Mouse (Mus musculus) myocyte (in vitro differentiated cells): ENCODE results near the gene Prune1. TPM values are rescaled to one million over a fixed set of nuclear protein-coding genes. Genes with fewer than 3 reads are reported as not detected.

Experiments
- H3K27me3 ChIP-seq: one replicate; pipeline ENCODE4 v1.6.1; 2011; ENCODE audit not compliant: control insufficient read depth, insufficient read depth, insufficient read length
- H3K36me3 ChIP-seq: one replicate; pipeline ENCODE4 v1.6.1; 2011; ENCODE audit not compliant: control insufficient read depth, insufficient read depth
- H3K4me2 ChIP-seq: one replicate; pipeline ENCODE4 v1.6.1; 2011; ENCODE audit warnings: low read depth, control low read depth
- H3K4me3 ChIP-seq: one replicate; pipeline ENCODE4 v1.5.1; 2011; ENCODE audit warnings: mild to moderate bottlenecking, control low read depth, moderate library complexity
- H3K79me2 ChIP-seq: one replicate; pipeline ENCODE4 v1.6.1; 2011; ENCODE audit not compliant: control insufficient read depth, insufficient read depth
- H3ac ChIP-seq: one replicate; pipeline ENCODE4 v1.6.1; 2011; ENCODE audit not compliant: control insufficient read depth, insufficient read length
- CEBPB ChIP-seq: IDR thresholded peaks from 2 replicates; pipeline ENCODE4 v1.6.1; 2011; ENCODE audit warnings: mild to moderate bottlenecking, moderate library complexity; ENCODE audit not compliant: poor library complexity, insufficient read depth, severe bottlenecking
- E2F4 ChIP-seq: IDR thresholded peaks from one replicate; pipeline ENCODE4 v1.6.1; 2011; ENCODE audit warnings: mild to moderate bottlenecking, control low read depth, moderate library complexity; ENCODE audit not compliant: insufficient read depth
- MAX ChIP-seq: IDR thresholded peaks from one replicate; pipeline ENCODE4 v1.6.1; 2011; ENCODE audit warnings: low read depth, mild to moderate bottlenecking, control low read depth
- MYOD1 ChIP-seq, 3 experiments: IDR thresholded peaks; one replicate each; pipeline ENCODE4 v1.6.1; 2011; ENCODE audit warnings: control low read depth in 2 of 3, low read depth in 2 of 3, mild to moderate bottlenecking in 2 of 3, moderate library complexity in 1 of 3; ENCODE audit not compliant: insufficient read length in 2 of 3, control insufficient read depth in 1 of 3
- MYOG ChIP-seq, 3 experiments: IDR thresholded peaks; one replicate each; pipeline ENCODE4 v1.6.1; 2011; ENCODE audit warnings: control low read depth in 2 of 3, low read depth in 2 of 3, mild to moderate bottlenecking in 2 of 3; ENCODE audit not compliant: insufficient read length in 2 of 3, control insufficient read depth in 1 of 3, insufficient read depth in 1 of 3
- POLR2A ChIP-seq: IDR thresholded peaks from one replicate; pipeline ENCODE4 v1.6.1; 2011; ENCODE audit warnings: low read depth, mild to moderate bottlenecking, control low read depth, moderate library complexity; ENCODE audit not compliant: insufficient read length
- POLR2AphosphoS2 ChIP-seq: IDR thresholded peaks from one replicate; pipeline ENCODE4 v1.6.1; 2011; ENCODE audit warnings: low read depth, control low read depth; ENCODE audit not compliant: insufficient read length
- REST ChIP-seq: IDR thresholded peaks from one replicate; pipeline ENCODE4 v1.6.1; 2011; ENCODE audit warnings: mild to moderate bottlenecking, control low read depth, moderate library complexity; ENCODE audit not compliant: insufficient read depth, insufficient read length
- SRF ChIP-seq: IDR thresholded peaks from one replicate; pipeline ENCODE4 v1.6.1; 2011; ENCODE audit warnings: low read depth; ENCODE audit not compliant: control insufficient read depth, insufficient read length
- TCF12 ChIP-seq: IDR thresholded peaks from one replicate; pipeline ENCODE4 v1.6.1; 2011; ENCODE audit warnings: mild to moderate bottlenecking, control low read depth; ENCODE audit not compliant: poor library complexity, insufficient read depth, severe bottlenecking
- TCF3 ChIP-seq: IDR thresholded peaks from one replicate; pipeline ENCODE4 v1.6.1; 2011; ENCODE audit warnings: low read depth, control low read depth; ENCODE audit not compliant: insufficient read length
- USF1 ChIP-seq: IDR thresholded peaks from one replicate; pipeline ENCODE4 v1.6.1; 2011; ENCODE audit warnings: low read depth, mild to moderate bottlenecking, control low read depth, moderate library complexity
- polyA plus RNA-seq: library from polyadenylated mRNA; unstranded; fragments of >200 nt; fragmentation: generic; extraction: Trizol; gene quantifications from one replicate; pipeline ENCODE4 v1.2.1, GENCODE M21; 2012; ENCODE audit warnings: missing spikeins

The Prune1 gene
- polyA plus RNA-seq, 1 experiment: 43.1 TPM

- TF ChIP-seq SRF (no peak), TCF3 (no peak), MYOD1 (IDR thresholded peaks at IDR 0.05; ENCODE audit: control insufficient read depth in 1 of 3, insufficient read length in 2 of 3, low read depth in 2 of 3) (peak; percentile 73 to 90 (median 87)), POLR2A (no peak), REST (no peak), MAX (no peak), USF1 (no peak), CEBPB (no peak), E2F4 (no peak), TCF12 (peak; percentile 27), MYOG (IDR thresholded peaks at IDR 0.05; ENCODE audit: control insufficient read depth in 1 of 3, insufficient read depth in 1 of 3, insufficient read length in 2 of 3, low read depth in 2 of 3) (no peak), POLR2AphosphoS2 (peak; percentile 0)
- no peaks in the 10 kb centered on the region for H3K27me3 ChIP-seq
- H3K4me3 ChIP-seq: no peak overlapping the region
- no peak overlapping the region for H3ac ChIP-seq
- H3K79me2 ChIP-seq: peaks cover 13% of the 10 kb centered on the region
- H3K4me2 ChIP-seq: peak overlapping the region; percentile 51
- H3K36me3 ChIP-seq: peaks cover 41% of the 10 kb centered on the region
Measured at GRCm38 (mm10) chr3:95237541-95238099, 44.3 kb downstream of the Prune1 start.

- TF ChIP-seq POLR2AphosphoS2: peak; percentile 54
- peak; percentile 30 for TF ChIP-seq POLR2A
- no peak for TF ChIP-seq CEBPB
- Histone ChIP-seq H3K36me3 (peaks cover 49% of the 10 kb centered on the region), H3K79me2 (peaks cover 32% of the 10 kb centered on the region), H3K4me2 (no peak overlapping the region), H3K4me3 (no peak overlapping the region), H3K27me3 (no peaks in the 10 kb centered on the region), H3ac (no peak overlapping the region)
Measured at GRCm38 (mm10) chr3:95235386-95236301, 46.2 kb downstream of the Prune1 start.

- peak overlapping the region; percentile 54 for H3K4me2 ChIP-seq
- peaks cover 43% of the 10 kb centered on the region for H3K36me3 ChIP-seq
- H3K4me3 ChIP-seq: no peak overlapping the region
- H3ac ChIP-seq: no peak overlapping the region
- peaks cover 51% of the 10 kb centered on the region for H3K79me2 ChIP-seq
- TF ChIP-seq MYOD1 (IDR thresholded peaks at IDR 0.05; ENCODE audit: control insufficient read depth in 1 of 3, insufficient read length in 2 of 3, low read depth in 2 of 3) (peak in 1 of 3 experiments; percentile 20), TCF12 (no peak)
- H3K27me3 ChIP-seq: no peaks in the 10 kb centered on the region
Measured at GRCm38 (mm10) chr3:95233303-95233980, 48.4 kb downstream of the Prune1 start.

- H3K79me2 ChIP-seq: peaks cover 53% of the 10 kb centered on the region
- H3K27me3 ChIP-seq: no peaks in the 10 kb centered on the region
- H3K36me3 ChIP-seq: peaks cover 43% of the 10 kb centered on the region
- TF ChIP-seq POLR2A: no peak
- no peak for TF ChIP-seq TCF12
- TF ChIP-seq USF1: no peak
- TF ChIP-seq MYOD1 (IDR thresholded peaks at IDR 0.05; ENCODE audit: control insufficient read depth in 1 of 3, insufficient read length in 2 of 3, low read depth in 2 of 3): no peak
- no peak for TF ChIP-seq MAX
- no peak for TF ChIP-seq E2F4
- no peak for TF ChIP-seq TCF3
- TF ChIP-seq SRF: no peak
- TF ChIP-seq MYOG (IDR thresholded peaks at IDR 0.05; ENCODE audit: control insufficient read depth in 1 of 3, insufficient read depth in 1 of 3, insufficient read length in 2 of 3, low read depth in 2 of 3): no peak
- H3K4me2 ChIP-seq: peak overlapping the region; percentile 54
- no peak overlapping the region for H3K4me3 ChIP-seq
- no peak overlapping the region for H3ac ChIP-seq
Measured at GRCm38 (mm10) chr3:95232771-95233170, 49.1 kb downstream of the Prune1 start.
